Mouse (Mus musculus) heart, postnatal 0 days (tissue): ENCODE results near the gene Tnnt3.

Experiments used
- CTCF ChIP-seq: IDR thresholded peaks from 2 replicates; pipeline ENCODE4 v1.5.1; 2016; ENCODE audit warnings: antibody characterized with exemption, control low read depth, low read depth
- EP300 ChIP-seq: IDR thresholded peaks from 2 replicates; pipeline ENCODE4 v1.6.1; 2016; ENCODE audit warnings: antibody characterized with exemption, low read depth

GRCm38 (mm10) chr7:142549941-142550763, 51.5 kb downstream of the Tnnt3 start:
- TF ChIP-seq EP300 (no peak), CTCF (peak; percentile 83)
